Mouse (Mus musculus) cerebellum, adult 2 months (tissue): ENCODE data around the gene Mrpl14.

Experiments
- CTCF ChIP-seq: fragments of 200-500 bp; IDR thresholded peaks from 2 replicates; pipeline ENCODE4 v1.5.1; 2011; ENCODE audit warnings: low read depth, mild to moderate bottlenecking, control low read depth, low read length, moderate library complexity, borderline replicate concordance; ENCODE audit not compliant: insufficient read depth
- POLR2A ChIP-seq: fragments of 200-500 bp; IDR thresholded peaks from 2 replicates; pipeline ENCODE4 v1.6.1; 2011; ENCODE audit warnings: low read length, control low read depth, borderline replicate concordance; ENCODE audit not compliant: insufficient read depth

DNA sequence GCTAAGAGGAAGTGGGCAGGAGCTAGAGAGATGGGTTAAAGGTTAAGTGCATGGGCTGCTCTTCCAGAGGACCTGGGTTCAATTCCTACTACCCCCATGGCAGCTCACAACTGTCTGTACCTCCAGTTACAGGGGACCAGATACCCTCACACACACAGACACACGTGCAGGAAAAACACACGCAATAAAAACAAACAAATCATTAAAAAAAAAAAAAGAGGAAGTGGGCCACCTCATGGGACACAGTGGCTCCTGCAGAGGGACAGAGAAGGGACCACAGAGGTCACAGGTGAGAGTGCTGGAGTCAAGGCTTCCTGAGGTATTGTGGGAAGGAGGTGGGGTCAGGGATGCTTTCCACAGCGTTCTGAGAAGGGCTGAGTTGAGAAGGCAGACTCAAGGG, 25.4 kb downstream of the Mrpl14 start:
- no peak for TF ChIP-seq CTCF
- no peak for TF ChIP-seq POLR2A
